Mouse (Mus musculus): Measurements from ENCODE around the gene Gskip. TPM values are rescaled to one million over a fixed set of nuclear protein-coding genes. Genes with fewer than 3 reads are reported as not detected.

Gskip gene
- total and polyA plus RNA-seq, 3 experiments, result 12.3 to 21.9 (median 13.3) TPM

- Histone ChIP-seq H3K4me3 (replicated peaks in 1 of 3; ENCODE audit: low read depth in 2 of 3, low read length in 2 of 3, poor library complexity in 1 of 3) (no peak overlapping the region), H3K36me3 (replicated peaks in 1 of 2; ENCODE audit: control insufficient read depth in 1 of 2, insufficient read depth in 1 of 2, low read length in 1 of 2) (peaks cover 11 to 51% of the 10 kb centered on the region in 2 experiments), H3K9ac (ENCODE audit: insufficient read depth, low read depth) (no peak overlapping the region), H3K27me3 (replicated peaks) (no peaks in the 10 kb centered on the region), H3K79me2 (replicated peaks; ENCODE audit: control insufficient read depth, extremely low read depth, insufficient read depth, poor library complexity, severe bottlenecking) (peaks cover 4% of the 10 kb centered on the region), H3K9me3 (replicated peaks; ENCODE audit: low read length) (peaks cover 2% of the 10 kb centered on the region), H3K4me2 (ENCODE audit: insufficient read depth, low read depth, poor library complexity, severe bottlenecking) (no peak overlapping the region), H3K4me1 (ENCODE audit: control insufficient read depth in 1 of 2, insufficient read depth in 2 of 2) (peaks cover 5 to 12% of the 10 kb centered on the region in 2 experiments; a peak in 3 of 4 replicates), H3K27ac (ENCODE audit: insufficient read depth, low read depth) (no peak overlapping the region)
- no peak for DNase-seq (ENCODE audit: extremely low read depth)
- TF ChIP-seq RCOR1 (conservative IDR thresholded peaks at IDR 0.05; ENCODE audit: low read depth, low read length), result no peak
- no peak for TF ChIP-seq GABPA (IDR thresholded peaks at IDR 0.05; ENCODE audit: insufficient replicate concordance, low read depth, low read length)
- TF ChIP-seq NRF1 (IDR thresholded peaks at IDR 0.05; ENCODE audit: low read depth, low read length), result no peak
- TF ChIP-seq BHLHE40 (IDR thresholded peaks at IDR 0.05; ENCODE audit: low read depth, low read length), result no peak
- no peak for TF ChIP-seq JUN (IDR thresholded peaks at IDR 0.05; ENCODE audit: insufficient read depth, low read depth, low read length)
- TF ChIP-seq ZMIZ1 (IDR thresholded peaks at IDR 0.05; ENCODE audit: low read depth, low read length), result no peak
- no peak for TF ChIP-seq MAX (IDR thresholded peaks at IDR 0.05; ENCODE audit: low read length)
- TF ChIP-seq ZNF384 (IDR thresholded peaks at IDR 0.05; ENCODE audit: low read depth, low read length), result no peak
- in situ Hi-C loops (cut with MboI; ENCODE audit: low pct_ligation_motif_present, low pct_unique_long_range_greater_than_20kb, low sequenced_read_pairs) (no loop called here), dilution Hi-C loops (cut with MboI; ENCODE audit: extremely low pct_ligation_motif_present, extremely low pct_unique_long_range_greater_than_20kb, low sequenced_read_pairs) (no loop called here)
Measured at GRCm38 (mm10) chr12:105689435-105689834, 4.8 kb downstream of the Gskip start.

- in situ Hi-C loops (cut with MboI; ENCODE audit: low pct_ligation_motif_present, low pct_unique_long_range_greater_than_20kb, low sequenced_read_pairs) (no loop called here), dilution Hi-C loops (cut with MboI; ENCODE audit: extremely low pct_ligation_motif_present, extremely low pct_unique_long_range_greater_than_20kb, low sequenced_read_pairs) (no loop called here)
- Histone ChIP-seq H3K27me3 (replicated peaks) (no peaks in the 10 kb centered on the region), H3K9ac (ENCODE audit: insufficient read depth, low read depth) (no peak overlapping the region), H3K9me3 (replicated peaks; ENCODE audit: low read length) (peaks cover 2% of the 10 kb centered on the region), H3K36me3 (replicated peaks in 1 of 2; ENCODE audit: control insufficient read depth in 1 of 2, insufficient read depth in 1 of 2, low read length in 1 of 2) (peaks cover 13 to 52% of the 10 kb centered on the region in 2 experiments), H3K79me2 (replicated peaks; ENCODE audit: control insufficient read depth, extremely low read depth, insufficient read depth, poor library complexity, severe bottlenecking) (no peaks in the 10 kb centered on the region), H3K4me2 (ENCODE audit: insufficient read depth, low read depth, poor library complexity, severe bottlenecking) (no peak overlapping the region), H3K27ac (ENCODE audit: insufficient read depth, low read depth) (no peak overlapping the region), H3K4me3 (replicated peaks in 1 of 3; ENCODE audit: low read depth in 2 of 3, low read length in 2 of 3, poor library complexity in 1 of 3) (no peak overlapping the region), H3K4me1 (ENCODE audit: control insufficient read depth in 1 of 2, insufficient read depth in 2 of 2) (peaks cover 2 to 12% of the 10 kb centered on the region in 2 experiments; a peak in 2 of 4 replicates)
- DNase-seq (ENCODE audit: extremely low read depth), result no peak
- no peak for TF ChIP-seq USF2 (conservative IDR thresholded peaks at IDR 0.05; ENCODE audit: low read depth, low read length)
- no peak for TF ChIP-seq CHD2 (IDR thresholded peaks at IDR 0.05; ENCODE audit: low read length)
- no peak for TF ChIP-seq SMC3 (IDR thresholded peaks at IDR 0.05; ENCODE audit: low read depth, low read length)
- TF ChIP-seq GABPA (IDR thresholded peaks at IDR 0.05; ENCODE audit: insufficient replicate concordance, low read depth, low read length), result no peak
- no peak for TF ChIP-seq UBTF (IDR thresholded peaks at IDR 0.05; ENCODE audit: low read depth, low read length)
- no peak for TF ChIP-seq KAT2A (IDR thresholded peaks at IDR 0.05; ENCODE audit: insufficient replicate concordance, low read length)
- no peak for TF ChIP-seq JUND (conservative IDR thresholded peaks at IDR 0.05; ENCODE audit: low read depth, low read length)
Measured at GRCm38 (mm10) chr12:105694021-105694420, 9.4 kb downstream of the Gskip start.
